Mouse (Mus musculus) midbrain, embryonic 15.5 days (tissue): ENCODE measurements at regions not wholly inside any gene's neighbourhood (a gene's known extent, or its start where the extent isn't known, plus 50 kb on each side); places are given as distances from the start of the nearest gene placed in this dataset.

Experiments
- ATAC-seq: fragments of 200-750 bp; cut with Nextera tagmentation; replicated peaks from 2 replicates; pipeline ENCODE4 v1.8.0; 2017; ENCODE audit warnings: moderate TSS enrichment
- H3K27ac ChIP-seq: fragments of 300-500 bp; sonication (generic); 2 replicates; pipeline ENCODE4 v1.5.1; 2015; ENCODE audit warnings: mild to moderate bottlenecking, inconsistent platforms
- H3K27me3 ChIP-seq: fragments of 300-500 bp; sonication (generic); replicated peaks from 2 replicates; pipeline ENCODE4 v1.6.1; 2015; ENCODE audit warnings: inconsistent platforms
- H3K36me3 ChIP-seq: fragments of 300-500 bp; sonication (generic); replicated peaks from 2 replicates; pipeline ENCODE4 v1.6.1; 2015; ENCODE audit warnings: inconsistent platforms
- H3K4me1 ChIP-seq: fragments of 300-500 bp; sonication (generic); 2 replicates; pipeline ENCODE4 v1.6.1; 2015; ENCODE audit warnings: inconsistent platforms
- H3K4me2 ChIP-seq: fragments of 300-500 bp; sonication (generic); 2 replicates; pipeline ENCODE4 v1.6.1; 2015; ENCODE audit warnings: inconsistent platforms, mild to moderate bottlenecking, moderate library complexity
- H3K4me3 ChIP-seq: fragments of 300-500 bp; sonication (generic); 2 replicates; pipeline ENCODE4 v1.5.1; 2015; ENCODE audit warnings: mild to moderate bottlenecking, inconsistent platforms
- H3K9ac ChIP-seq: fragments of 300-500 bp; sonication (generic); 2 replicates; pipeline ENCODE4 v1.6.1; 2015; ENCODE audit warnings: mild to moderate bottlenecking, inconsistent platforms
- H3K9me3 ChIP-seq: fragments of 300-500 bp; sonication (generic); 2 replicates; pipeline ENCODE4 v1.6.1; 2016; ENCODE audit warnings: inconsistent platforms
- WGBS: fragments of 180-500 bp; shearing (Covaris S2); methylation state at CpG from one replicate; pipeline ENCODE4 v1.1.7; 2015; ENCODE audit warnings: mixed read lengths; 5-methylcytosine and 5-hydroxymethylcytosine counted together

DNA sequence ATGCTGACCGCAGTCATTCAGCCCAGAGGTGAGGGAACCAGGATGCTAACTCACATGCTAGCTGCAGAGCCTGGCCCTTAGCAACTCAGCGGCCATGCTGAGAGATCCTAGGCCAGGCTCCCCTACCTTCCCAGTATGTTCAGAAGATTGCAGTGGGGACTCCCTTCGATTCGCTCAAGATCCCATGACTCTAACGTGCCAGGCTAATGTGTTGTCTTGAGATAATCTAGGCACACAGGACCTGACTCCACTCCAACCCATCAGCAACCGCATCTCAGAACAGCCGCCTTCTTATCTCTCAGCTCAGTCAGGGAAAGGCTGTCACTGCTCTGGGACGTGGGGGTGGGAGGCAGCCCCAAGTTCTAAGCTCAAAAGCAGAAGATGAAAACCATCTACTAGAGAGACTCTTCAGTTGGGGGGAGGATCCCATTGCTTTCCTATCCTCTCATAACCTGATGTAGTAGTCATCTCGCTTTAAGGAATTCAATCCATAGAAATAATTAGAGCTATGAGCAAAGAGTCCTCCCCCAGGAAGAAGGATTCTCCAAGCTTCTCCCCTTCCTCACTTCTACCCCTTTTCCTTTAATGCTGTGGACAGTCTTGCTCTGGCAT lies 114.2 kb upstream of the Kit start:
- Histone ChIP-seq H3K4me1 (no peaks in the 10 kb centered on the region), H3K4me3 (no peak overlapping the region), H3K9me3 (no peaks in the 10 kb centered on the region), H3K4me2 (no peak overlapping the region), H3K36me3 (no peaks in the 10 kb centered on the region), H3K27me3 (no peaks in the 10 kb centered on the region), H3K9ac (no peak overlapping the region), H3K27ac (no peak overlapping the region)
- no peak for ATAC-seq
- WGBS: 89% methylated on average over 9 of the region's 9 CpGs

DNA sequence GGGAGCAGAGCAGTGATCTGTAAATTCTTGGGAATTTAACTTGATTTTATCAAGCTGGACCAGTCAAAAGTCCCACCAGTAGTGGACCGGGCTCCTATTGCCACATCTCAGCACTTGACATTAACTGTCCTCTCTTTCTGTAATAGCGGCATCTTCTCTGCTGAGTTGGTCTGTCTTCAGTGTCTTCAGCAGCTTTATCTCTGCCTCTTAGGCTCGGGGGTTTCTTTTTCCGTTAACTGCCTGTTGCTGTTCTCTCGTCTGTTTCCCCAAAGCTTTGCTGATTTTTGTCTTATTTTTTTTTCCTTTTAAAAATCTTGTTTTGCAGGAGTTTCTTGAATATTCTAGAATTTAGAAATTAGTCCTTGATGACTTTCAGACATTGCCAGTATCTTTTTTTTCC lies 113.3 kb upstream of the Kit start:
- no peak for ATAC-seq
- Histone ChIP-seq H3K27me3 (no peaks in the 10 kb centered on the region), H3K4me1 (no peaks in the 10 kb centered on the region), H3K9ac (no peak overlapping the region), H3K9me3 (no peaks in the 10 kb centered on the region), H3K36me3 (no peaks in the 10 kb centered on the region), H3K4me2 (no peak overlapping the region), H3K4me3 (no peak overlapping the region), H3K27ac (no peak overlapping the region)
- 89% methylated on average over 5 of the region's 5 CpGs for WGBS

DNA sequence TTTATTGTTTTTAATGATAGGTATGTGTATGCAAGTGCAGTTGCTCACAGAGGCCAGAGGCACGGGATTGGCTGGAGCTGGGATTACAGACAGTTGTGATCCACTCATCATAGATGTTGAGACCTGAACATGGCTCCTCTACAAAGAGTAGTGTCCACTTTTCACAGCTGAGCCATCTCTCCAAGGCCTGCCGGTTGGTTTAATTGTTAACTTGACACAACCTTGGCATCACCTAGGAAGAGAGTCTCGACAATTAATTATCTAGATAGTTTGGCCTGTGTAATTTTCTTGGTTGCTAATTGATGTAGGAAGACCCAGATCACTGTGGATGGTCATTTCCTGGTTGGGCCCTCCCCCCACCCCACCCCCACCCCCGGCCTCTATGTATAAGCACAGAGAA lies 111.1 kb upstream of the Kit start:
- H3K9me3 ChIP-seq: no peaks in the 10 kb centered on the region
- no peak overlapping the region for H3K4me2 ChIP-seq
- no peaks in the 10 kb centered on the region for H3K27me3 ChIP-seq

DNA sequence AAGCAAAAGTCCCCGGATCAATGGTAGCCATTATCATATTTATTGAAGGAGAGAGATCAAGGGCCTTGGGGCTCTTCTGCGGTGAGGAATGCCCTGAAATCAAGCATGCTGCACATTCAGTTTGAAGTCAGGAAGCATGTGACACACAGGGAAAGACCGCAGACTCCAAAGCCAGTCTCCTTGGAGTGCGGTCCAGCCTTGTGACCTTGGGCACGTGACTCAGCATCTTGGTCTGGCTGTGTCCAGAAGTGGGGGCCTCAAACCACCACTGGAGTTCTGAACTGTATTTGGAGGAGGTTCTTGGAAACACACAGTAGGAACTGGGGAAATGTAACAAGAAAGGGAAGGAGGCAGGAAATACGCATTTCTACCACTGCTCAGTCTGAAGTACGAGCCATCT lies 109.0 kb upstream of the Kit start:
- Histone ChIP-seq H3K4me1 (peaks cover 4% of the 10 kb centered on the region; the same call in 1 of the 2 replicates), H3K9me3 (no peaks in the 10 kb centered on the region), H3K4me3 (no peak overlapping the region), H3K36me3 (no peaks in the 10 kb centered on the region), H3K4me2 (no peak overlapping the region), H3K27ac (no peak overlapping the region), H3K27me3 (no peaks in the 10 kb centered on the region; the same call in 1 of the 2 replicates), H3K9ac (no peak overlapping the region)
- 85% methylated on average over 7 of the region's 7 CpGs for WGBS
- ATAC-seq: no peak

More for the DNA sequence above, 111.1 kb upstream of the Kit start:
- no peaks in the 10 kb centered on the region for H3K36me3 ChIP-seq
- H3K9ac ChIP-seq: no peak overlapping the region
- no peak overlapping the region for H3K4me3 ChIP-seq
- no peak for ATAC-seq
- no peak overlapping the region for H3K27ac ChIP-seq
- H3K4me1 ChIP-seq: peaks cover 4% of the 10 kb centered on the region; the same call in 1 of the 2 replicates
- WGBS: 91% methylated on average over 4 of the region's 4 CpGs

DNA sequence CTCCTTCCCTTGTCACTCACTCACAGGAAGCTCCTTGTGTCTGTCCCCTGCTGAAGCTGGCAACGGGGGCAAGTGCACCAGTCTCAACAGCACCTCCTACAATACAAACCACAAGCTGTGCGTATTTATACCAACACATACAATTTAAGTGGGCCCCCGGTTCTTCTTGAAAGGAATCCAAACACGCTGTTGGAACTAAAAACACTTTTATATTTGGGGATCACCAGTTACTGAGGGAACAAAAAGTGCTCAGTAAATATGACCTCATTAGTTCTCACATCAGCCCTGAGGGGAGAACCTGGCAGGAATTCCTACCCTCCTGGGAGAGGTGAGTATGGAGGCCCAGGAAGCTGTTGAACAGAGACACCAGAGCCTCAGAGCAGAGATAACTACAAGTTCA lies 107.8 kb upstream of the Kit start:
- no peak overlapping the region for H3K4me2 ChIP-seq
- H3K4me1 ChIP-seq: peaks cover 4% of the 10 kb centered on the region; the same call in 1 of the 2 replicates
- no peak overlapping the region for H3K9ac ChIP-seq
- no peaks in the 10 kb centered on the region for H3K9me3 ChIP-seq
- no peaks in the 10 kb centered on the region for H3K36me3 ChIP-seq
- H3K27ac ChIP-seq: no peak overlapping the region
- H3K27me3 ChIP-seq: no peaks in the 10 kb centered on the region; the same call in 1 of the 2 replicates
- H3K4me3 ChIP-seq: no peak overlapping the region
- 72% methylated on average over 4 of the region's 4 CpGs for WGBS
- ATAC-seq: no peak

DNA sequence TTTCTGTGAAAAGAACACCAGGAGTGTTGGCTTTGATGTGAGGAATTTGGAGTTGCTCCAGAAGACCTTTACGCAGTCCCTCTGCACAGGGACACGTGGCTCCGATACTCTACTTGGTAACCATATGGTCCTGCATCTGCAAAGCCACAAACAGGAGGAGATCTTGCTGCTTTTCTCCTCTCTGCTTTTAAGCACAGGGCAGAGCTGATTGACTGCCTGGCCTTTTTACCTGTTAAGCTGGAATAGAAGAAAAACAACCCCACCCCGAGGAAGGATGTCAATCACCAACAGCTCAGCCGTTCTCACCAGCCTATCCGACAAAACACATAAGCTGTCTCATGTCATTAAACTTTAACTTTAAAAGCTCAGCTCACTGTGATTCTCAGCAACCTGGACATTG lies 106.8 kb upstream of the Kit start:
- H3K27me3 ChIP-seq: no peaks in the 10 kb centered on the region; the same call in 1 of the 2 replicates
- no peak for ATAC-seq
- no peaks in the 10 kb centered on the region for H3K36me3 ChIP-seq
- 32% methylated on average over 6 of the region's 6 CpGs for WGBS
- H3K27ac ChIP-seq: no peak overlapping the region
- no peak overlapping the region for H3K4me3 ChIP-seq
- H3K4me2 ChIP-seq: no peak overlapping the region
- H3K9ac ChIP-seq: no peak overlapping the region
- H3K4me1 ChIP-seq: peaks cover 4% of the 10 kb centered on the region; the same call in 1 of the 2 replicates
- no peaks in the 10 kb centered on the region for H3K9me3 ChIP-seq

DNA sequence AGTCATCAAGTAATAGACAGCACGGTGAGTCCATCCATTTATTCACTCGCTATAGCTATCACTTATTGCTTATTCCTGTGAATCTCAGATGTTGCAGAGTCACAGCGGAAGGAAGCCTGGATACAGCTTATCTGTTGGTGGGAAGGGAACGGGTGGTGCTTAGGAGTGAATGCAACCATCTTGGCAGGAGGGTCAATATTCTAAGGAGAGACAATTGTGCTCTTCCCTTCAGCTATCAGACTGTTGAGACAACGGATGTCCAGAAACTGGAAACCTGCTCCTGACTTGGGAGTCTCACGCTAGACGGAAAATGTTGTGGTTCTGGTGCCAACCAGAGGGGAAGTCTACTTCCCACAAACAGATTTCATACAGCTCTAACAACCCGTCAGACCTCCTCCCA lies 103.7 kb upstream of the Kit start:
- Histone ChIP-seq H3K4me1 (peaks cover 4% of the 10 kb centered on the region; the same call in 1 of the 2 replicates), H3K36me3 (no peaks in the 10 kb centered on the region)
- no peak for ATAC-seq

DNA sequence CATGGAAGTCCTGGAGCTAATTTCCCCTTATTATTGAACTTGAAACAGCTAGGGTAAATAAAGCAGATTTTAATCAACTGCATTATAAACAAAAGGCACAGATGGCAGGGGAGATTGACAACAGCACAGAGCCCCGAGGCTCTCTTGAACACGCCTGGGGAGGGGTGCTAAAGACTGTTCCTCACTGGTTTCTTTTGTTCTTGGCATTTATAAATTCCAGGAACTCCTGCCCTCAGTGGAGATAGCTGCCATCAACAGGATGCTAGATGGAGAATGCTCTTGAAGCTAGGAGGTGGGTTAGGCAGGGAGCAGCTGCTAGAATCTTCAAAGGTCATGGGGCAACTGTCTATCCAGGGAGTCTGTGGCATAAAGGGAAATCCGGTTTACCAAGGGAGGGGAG lies 102.2 kb upstream of the Kit start:
- 22% methylated on average over 3 of the region's 3 CpGs for WGBS
- Histone ChIP-seq H3K36me3 (no peaks in the 10 kb centered on the region), H3K27me3 (no peaks in the 10 kb centered on the region; the same call in 1 of the 2 replicates), H3K4me3 (no peak overlapping the region), H3K9ac (no peak overlapping the region), H3K9me3 (no peaks in the 10 kb centered on the region), H3K4me2 (no peak overlapping the region), H3K4me1 (peaks cover 4% of the 10 kb centered on the region; the same call in 1 of the 2 replicates), H3K27ac (no peak overlapping the region)
- ATAC-seq: no peak

More for the DNA sequence above, 103.7 kb upstream of the Kit start:
- H3K9me3 ChIP-seq: no peaks in the 10 kb centered on the region
- 93% methylated on average over 8 of the region's 8 CpGs for WGBS
- no peak overlapping the region for H3K27ac ChIP-seq
- no peaks in the 10 kb centered on the region; the same call in 1 of the 2 replicates for H3K27me3 ChIP-seq
- H3K4me2 ChIP-seq: no peak overlapping the region
- no peak overlapping the region for H3K9ac ChIP-seq
- H3K4me3 ChIP-seq: no peak overlapping the region

DNA sequence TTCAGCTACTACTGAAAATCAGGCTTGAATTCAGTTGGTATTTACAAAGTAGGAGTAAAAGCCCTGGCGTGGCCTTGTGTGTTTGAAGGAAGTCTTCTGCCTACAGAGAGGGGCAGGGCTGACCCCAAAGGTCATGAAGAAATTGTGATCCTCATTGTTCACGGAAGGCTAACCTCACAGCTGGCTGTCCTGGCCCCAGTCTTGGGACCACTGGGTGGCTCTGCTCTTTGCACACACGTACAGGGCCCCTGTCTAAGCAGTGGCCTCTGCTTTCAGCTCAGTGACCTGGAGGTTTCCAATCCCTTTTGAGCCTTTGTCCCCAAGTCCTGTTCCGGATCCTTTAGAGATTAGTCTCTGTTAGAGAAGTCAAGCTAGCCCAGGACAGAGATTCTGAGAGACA lies 99.3 kb upstream of the Kit start:
- Histone ChIP-seq H3K4me2 (no peak overlapping the region), H3K9me3 (no peaks in the 10 kb centered on the region), H3K4me3 (no peak overlapping the region), H3K9ac (no peak overlapping the region), H3K27me3 (no peaks in the 10 kb centered on the region; the same call in 1 of the 2 replicates), H3K36me3 (no peaks in the 10 kb centered on the region), H3K27ac (no peak overlapping the region), H3K4me1 (no peaks in the 10 kb centered on the region)
- WGBS: 14% methylated on average over 4 of the region's 4 CpGs
- ATAC-seq: no peak

DNA sequence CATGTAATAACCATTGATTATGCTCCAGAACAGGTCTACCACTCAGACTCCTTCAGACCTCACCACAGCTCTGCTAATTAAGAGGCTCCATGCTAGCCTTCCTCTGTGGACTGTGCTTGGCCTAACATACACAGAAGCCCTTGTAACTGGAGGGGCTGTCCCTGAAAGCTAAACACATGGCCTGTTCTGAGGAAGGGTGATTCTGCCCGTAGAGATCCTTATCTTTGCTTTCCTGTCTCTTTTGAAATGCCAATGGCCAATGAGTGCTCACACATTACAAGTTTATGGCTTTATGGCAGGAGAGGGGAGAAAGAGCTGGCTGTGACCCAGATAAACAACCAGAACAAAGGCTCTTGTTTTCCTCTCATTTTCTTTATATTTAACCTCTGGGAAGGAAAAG lies 96.2 kb upstream of the Kit start:
- peaks cover 4% of the 10 kb centered on the region; the same call in 1 of the 2 replicates for H3K27me3 ChIP-seq
- H3K4me1 ChIP-seq: 0 out of 2 replicates have a peak, but pooled peaks cover 4% of the 10 kb centered on the region
- no peak overlapping the region for H3K4me2 ChIP-seq
- no peaks in the 10 kb centered on the region for H3K9me3 ChIP-seq
- no peak for ATAC-seq
- no peak overlapping the region for H3K9ac ChIP-seq
- no peak overlapping the region for H3K27ac ChIP-seq
- WGBS: 62% methylated on average over 1 of the region's 1 CpGs
- no peaks in the 10 kb centered on the region for H3K36me3 ChIP-seq
- no peak overlapping the region for H3K4me3 ChIP-seq

DNA sequence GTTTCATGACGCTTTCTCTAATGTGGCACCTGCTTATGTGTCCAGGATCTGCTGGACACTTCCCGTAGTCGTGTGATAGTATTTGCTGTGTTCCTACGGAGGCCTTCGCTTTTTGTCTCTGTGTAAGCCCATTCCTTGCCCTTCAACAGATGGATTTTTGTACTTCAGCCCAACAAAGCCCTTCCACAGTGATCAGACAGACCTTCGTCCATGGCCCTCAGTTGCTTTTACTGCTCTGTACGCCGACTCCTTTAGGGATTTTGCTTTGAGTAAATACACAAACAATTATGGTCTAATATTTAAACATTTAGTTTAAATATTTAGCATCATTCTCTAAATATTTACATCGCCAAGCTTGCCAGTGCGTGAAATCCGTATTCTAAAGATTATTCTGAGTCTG lies 95.6 kb upstream of the Kit start:
- Histone ChIP-seq H3K36me3 (no peaks in the 10 kb centered on the region), H3K27me3 (peaks cover 4% of the 10 kb centered on the region; the same call in 1 of the 2 replicates), H3K4me2 (no peak overlapping the region), H3K27ac (no peak overlapping the region), H3K9ac (no peak overlapping the region), H3K4me3 (no peak overlapping the region), H3K4me1 (0 out of 2 replicates have a peak, but pooled peaks cover 4% of the 10 kb centered on the region), H3K9me3 (no peaks in the 10 kb centered on the region)
- ATAC-seq: no peak
- WGBS: 88% methylated on average over 11 of the region's 11 CpGs

DNA sequence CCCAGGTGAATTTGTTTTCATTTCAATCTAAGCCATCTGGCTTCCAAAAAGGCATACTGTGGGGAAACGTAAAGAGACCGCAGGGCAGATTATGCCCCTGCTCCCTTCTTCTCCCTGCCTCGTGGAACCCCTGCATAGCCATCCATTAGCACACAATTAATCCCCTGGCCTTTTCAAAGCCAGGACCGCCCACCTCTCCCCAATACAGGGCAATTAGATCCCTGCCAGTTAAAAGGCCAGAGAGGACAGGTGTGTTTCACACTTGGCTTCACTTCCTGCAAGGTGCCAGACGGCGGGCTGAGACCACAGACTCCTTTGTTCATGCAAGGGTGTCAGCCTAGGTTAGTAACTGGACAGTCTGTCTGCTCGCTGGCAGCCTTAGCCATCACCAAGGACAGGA lies 93.1 kb upstream of the Kit start:
- Histone ChIP-seq H3K27me3 (peaks cover 4% of the 10 kb centered on the region; the same call in 1 of the 2 replicates), H3K9ac (no peak overlapping the region), H3K36me3 (no peaks in the 10 kb centered on the region), H3K4me1 (0 out of 2 replicates have a peak, but pooled peaks cover 4% of the 10 kb centered on the region), H3K9me3 (no peaks in the 10 kb centered on the region), H3K4me2 (no peak overlapping the region), H3K27ac (no peak overlapping the region), H3K4me3 (no peak overlapping the region)
- ATAC-seq: no peak
- 21% methylated on average over 7 of the region's 7 CpGs for WGBS

DNA sequence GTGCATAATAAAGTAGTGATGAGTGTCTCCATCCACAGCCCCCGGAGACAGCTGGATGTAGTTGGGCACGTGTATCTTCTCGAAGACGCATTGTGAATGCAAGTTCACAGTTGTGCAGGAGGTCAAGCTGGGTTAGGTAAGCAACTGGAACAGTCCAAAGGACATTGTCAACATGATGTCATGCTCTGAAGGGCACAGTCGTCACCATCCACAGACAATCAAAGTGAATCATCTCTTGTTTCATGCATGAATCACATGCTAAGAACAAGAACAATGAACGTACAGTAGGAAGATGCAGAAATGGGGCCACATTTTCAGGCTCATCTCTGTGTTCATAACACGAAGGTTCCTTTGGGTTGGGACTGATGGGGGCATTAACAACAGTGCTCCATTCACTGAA lies 90.4 kb upstream of the Kit start:
- Histone ChIP-seq H3K27me3 (peaks cover 4% of the 10 kb centered on the region; the same call in 1 of the 2 replicates), H3K4me2 (no peak overlapping the region), H3K4me3 (no peak overlapping the region), H3K9me3 (no peaks in the 10 kb centered on the region), H3K4me1 (0 out of 2 replicates have a peak, but pooled peaks cover 4% of the 10 kb centered on the region), H3K36me3 (no peaks in the 10 kb centered on the region), H3K27ac (no peak overlapping the region), H3K9ac (no peak overlapping the region)
- ATAC-seq: no peak
- WGBS: 84% methylated on average over 7 of the region's 7 CpGs
